Mouse (Mus musculus): Measurements from ENCODE around the gene Bcorl1.

DNA sequence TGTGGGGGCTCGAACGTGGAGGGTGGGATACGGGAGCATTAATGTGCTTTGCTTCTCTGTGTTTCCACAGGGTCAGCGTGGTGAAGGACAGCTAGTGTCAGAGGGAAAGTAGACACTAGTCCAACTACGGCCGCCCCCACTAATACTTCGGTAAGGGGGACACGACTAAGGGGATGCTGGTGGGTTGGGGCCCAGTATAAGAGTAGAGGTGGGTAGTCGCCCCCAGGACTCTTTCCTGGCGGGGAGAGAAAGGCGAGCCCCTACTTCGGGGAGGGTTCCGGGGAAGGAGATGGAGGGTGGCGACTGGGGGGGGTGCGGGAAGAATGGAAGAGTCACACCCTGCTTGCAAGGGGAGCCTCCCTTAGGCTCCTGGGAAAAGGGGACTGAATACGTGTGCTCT lies 1.6 kb downstream of the Bcorl1 start:
- no peak for TF ChIP-seq CTCF (IDR thresholded peaks at IDR 0.05; ENCODE audit: low read depth)
- no peak for TF ChIP-seq EP300 (optimal IDR thresholded peaks at IDR 0.05)
